Mouse (Mus musculus): ENCODE results near the gene Ryr2. TPM values are rescaled to one million over a fixed set of nuclear protein-coding genes. Genes with fewer than 3 reads are reported as not detected.

Gene Ryr2
- total RNA-seq, 2 experiments from 2014 or later: 936 to 1,019 TPM

Other genes starting within 250 kb of the Ryr2 start
- 10 to 100 TPM; 87.6 to 93.6 TPM for gene Mtr, start 151.2 kb upstream of the Ryr2 start, total RNA-seq (2021)
- gene Actn2, start 233.8 kb upstream of the Ryr2 start, total RNA-seq (2021): 1,000 to 10,000 TPM; 1,826 to 1,902 TPM

All from heart, postnatal 25 days (tissue).